Mouse (Mus musculus) midbrain, embryonic 11.5 days (tissue): ENCODE measurements around the gene Upf3b. TPM values are rescaled to one million over a fixed set of nuclear protein-coding genes. Genes with fewer than 3 reads are reported as not detected.

ENCODE experiments used
- ATAC-seq: fragments of 200-750 bp; cut with Nextera tagmentation; 2 replicates; pipeline ENCODE4 v1.8.0; 2017; ENCODE audit warnings: moderate TSS enrichment, moderate library complexity; ENCODE audit not compliant: low FRiP score
- DNase-seq: peaks from one replicate; pipeline ENCODE4 v3.0.0; 2015; ENCODE audit warnings: low spot score; ENCODE audit errors: missing footprints
- H3K27ac ChIP-seq: fragments of 300-500 bp; sonication (generic); 2 replicates; pipeline ENCODE4 v1.5.1; 2014; ENCODE audit warnings: low read depth, low read length
- H3K27me3 ChIP-seq: fragments of 300-500 bp; sonication (generic); 2 replicates; pipeline ENCODE4 v1.6.1; 2014; ENCODE audit warnings: mild to moderate bottlenecking, low read length, moderate library complexity, mixed read lengths; ENCODE audit not compliant: control insufficient read depth, insufficient read depth
- H3K36me3 ChIP-seq: fragments of 300-500 bp; sonication (generic); 2 replicates; pipeline ENCODE4 v1.6.1; 2014; ENCODE audit warnings: mild to moderate bottlenecking, low read length, moderate library complexity, mixed read lengths; ENCODE audit not compliant: control insufficient read depth, insufficient read depth
- H3K4me1 ChIP-seq: fragments of 300-500 bp; sonication (generic); 2 replicates; pipeline ENCODE4 v1.6.1; 2014; ENCODE audit warnings: low read length; ENCODE audit not compliant: control insufficient read depth, insufficient read depth
- H3K4me2 ChIP-seq: fragments of 300-500 bp; sonication (generic); 2 replicates; pipeline ENCODE4 v1.6.1; 2014; ENCODE audit warnings: mild to moderate bottlenecking, moderate library complexity
- H3K4me3 ChIP-seq: fragments of 300-500 bp; sonication (generic); 2 replicates; pipeline ENCODE4 v1.5.1; 2014; ENCODE audit warnings: low read depth, low read length
- H3K9ac ChIP-seq: fragments of 300-500 bp; sonication (generic); 2 replicates; pipeline ENCODE4 v1.6.1; 2014; ENCODE audit warnings: low read length
- H3K9me3 ChIP-seq: fragments of 300-500 bp; sonication (generic); 2 replicates; pipeline ENCODE4 v1.6.1; 2016; ENCODE audit warnings: low read length; ENCODE audit not compliant: control insufficient read depth
- WGBS: fragments of 180-500 bp; shearing (Covaris S2); extraction: QIAGEN DNeasy Blood & Tissue Kit; methylation state at CpG from one replicate; pipeline ENCODE4 v1.1.7; 2014; 5-methylcytosine and 5-hydroxymethylcytosine counted together
- polyA plus RNA-seq: library from polyadenylated mRNA; unstranded; fragments of >200 nt; fragmentation: Nextera tagmentation; extraction: Ambion mirVana; gene quantifications from 2 replicates; pipeline ENCODE4 v1.2.1, GENCODE M21; 2014

The Upf3b gene
- polyA plus RNA-seq, 1 experiment from 2014 or later = 17.3 TPM

- WGBS = 18% methylated on average over 61 of the region's 70 CpGs
- Histone ChIP-seq H3K27me3 (peaks cover 47% of the 10 kb centered on the region), H3K36me3 (no peaks in the 10 kb centered on the region), H3K4me3 (peak overlapping the region; percentile 30), H3K9me3 (no peaks in the 10 kb centered on the region), H3K4me2 (peak overlapping the region; percentile 51), H3K4me1 (no peaks in the 10 kb centered on the region), H3K27ac (no peak overlapping the region), H3K9ac (no peak overlapping the region)
- ATAC-seq = 0 out of 2 replicates have a peak, but pooled peaks have one; percentile 24
- peak; percentile 87 for DNase-seq
These were observed 61.0 kb downstream of the Upf3b start for GRCm38 (mm10) chrX:37048890-37049823.

DNA sequence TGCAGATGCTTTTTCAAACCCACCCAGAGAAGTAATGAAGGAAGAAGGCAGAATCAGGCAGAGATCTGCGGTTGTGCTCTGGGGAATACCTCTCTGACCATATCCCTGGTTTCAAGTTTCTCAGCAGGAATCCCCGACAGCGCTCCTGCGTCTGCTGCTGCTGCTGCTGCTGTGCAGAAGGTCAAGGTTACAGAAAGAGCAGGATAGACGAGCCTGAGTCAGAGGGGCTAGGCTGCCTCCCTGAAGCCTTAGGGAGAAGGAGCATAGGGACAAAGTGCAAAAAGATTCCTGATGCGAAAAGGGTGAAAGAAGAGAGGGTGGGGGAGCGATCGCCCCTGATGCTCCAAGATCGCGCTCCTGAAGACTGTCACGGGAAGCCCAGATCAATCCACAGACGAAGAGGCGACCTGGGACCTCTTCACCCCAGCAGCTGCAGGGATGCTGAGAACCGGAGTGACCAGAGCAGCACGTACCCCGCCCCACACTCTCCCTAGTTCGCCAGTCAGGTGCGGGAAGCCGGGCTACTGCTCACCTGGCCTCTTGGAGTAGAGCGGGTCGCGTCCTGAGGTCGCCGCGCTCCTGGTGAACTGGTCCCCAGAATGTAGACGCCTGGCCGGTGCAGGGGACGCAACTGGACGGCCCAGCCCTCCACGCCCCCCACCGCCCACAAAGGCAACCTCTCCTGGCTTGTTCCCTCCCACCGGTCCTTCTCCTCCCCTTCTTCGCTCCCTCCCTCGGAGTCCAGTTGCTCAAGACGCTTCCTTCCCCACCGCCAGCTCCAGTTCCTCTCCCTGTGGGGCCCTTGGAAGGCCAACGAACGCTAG, 61.8 kb downstream of the Upf3b start, which contains the start of gene Sowahd:
Gene Sowahd, plus strand, starts transcription at position 780 of the 824 bp plus-strand sequence.
- 16% methylated on average over 28 of the region's 38 CpGs for WGBS

GRCm38 (mm10) chrX:37042726-37043125, 67.4 kb downstream of the Upf3b start:
- WGBS = 17% methylated on average over 9 of the region's 9 CpGs
- no peaks in the 10 kb centered on the region for H3K9me3 ChIP-seq
- H3K4me1 ChIP-seq = no peaks in the 10 kb centered on the region
- H3K36me3 ChIP-seq = no peaks in the 10 kb centered on the region
- H3K4me2 ChIP-seq = no peak overlapping the region
- no peak overlapping the region for H3K9ac ChIP-seq
- ATAC-seq (no peak), DNase-seq (peak; percentile 90)
- H3K27ac ChIP-seq = no peak overlapping the region
- H3K4me3 ChIP-seq = no peak overlapping the region
- peaks cover 11% of the 10 kb centered on the region for H3K27me3 ChIP-seq

More for the DNA sequence above, 61.8 kb downstream of the Upf3b start, which contains the start of gene Sowahd:
- peaks cover 47% of the 10 kb centered on the region for H3K27me3 ChIP-seq
- no peak for ATAC-seq
- no peak within 1 kb of the TSS for H3K27ac ChIP-seq
- H3K9ac ChIP-seq = no peak within 1 kb of the TSS
- no peaks in the 10 kb centered on the region for H3K4me1 ChIP-seq
- H3K36me3 ChIP-seq = no peaks in the 10 kb centered on the region
- peak within 1 kb of the TSS; percentile 51 for H3K4me2 ChIP-seq
- no peaks in the 10 kb centered on the region for H3K9me3 ChIP-seq
- H3K4me3 ChIP-seq = peak within 1 kb of the TSS; percentile 30
- DNase-seq = peak; percentile 87

Other genes with a start within 250 kb of the Upf3b start
- gene Ube2a, start 236.4 kb downstream of the Upf3b start, polyA plus RNA-seq = 119 and 120 TPM in 2 replicates
- 35.6 and 39.5 TPM in 2 replicates for gene C330007P06Rik, start 236.2 kb downstream of the Upf3b start, polyA plus RNA-seq
- gene Nkrf, start 207.4 kb downstream of the Upf3b start, polyA plus RNA-seq = 7.0 and 7.3 TPM in 2 replicates
- 47.5 and 50.0 TPM in 2 replicates for gene Sept6, start 118.5 kb downstream of the Upf3b start, polyA plus RNA-seq
- not detected in 2 replicates for gene Sowahd, start 61.5 kb downstream of the Upf3b start, polyA plus RNA-seq
- gene Rpl39, start 24.9 kb downstream of the Upf3b start, polyA plus RNA-seq = 434 and 478 TPM in 2 replicates
- gene Nkap, start 16.5 kb upstream of the Upf3b start, polyA plus RNA-seq = 21.1 and 26.2 TPM in 2 replicates
- gene Akap14, start 58.5 kb upstream of the Upf3b start, polyA plus RNA-seq = 0.08 and 0.10 TPM in 2 replicates
- 387 and 428 TPM in 2 replicates for gene Ndufa1, start 80.8 kb upstream of the Upf3b start, polyA plus RNA-seq
- gene Rnf113a1, start 80.9 kb upstream of the Upf3b start, polyA plus RNA-seq = 14.1 and 15.5 TPM in 2 replicates
- gene Gm9, start 100.7 kb upstream of the Upf3b start, polyA plus RNA-seq = not detected in 2 replicates
- not detected in 2 replicates for gene Rhox1, start 111.9 kb upstream of the Upf3b start, polyA plus RNA-seq
- 0.51 TPM in 1 of 2 replicates, not detected in the other for gene Rhox2a, start 134.7 kb upstream of the Upf3b start, polyA plus RNA-seq
- not detected in 2 replicates for gene Rhox3a, start 139.6 kb upstream of the Upf3b start, polyA plus RNA-seq
- not detected in 2 replicates for gene Rhox4a, start 155.0 kb upstream of the Upf3b start, polyA plus RNA-seq